Comparison of ENCODE assay signal across 27 mouse cellular contexts in genomic region chr6:37353616-37354015, GRCm38 (mm10). TPM values are rescaled to one million over a fixed set of nuclear protein-coding genes. Genes with fewer than 3 reads are reported as not detected.
DNase-seq lines count a peak whose midpoint lies in the region; ATAC-seq lines count a peak whose summit lies in the region.
"Had no signal": no experiment of that assay in that cellular context is flagged by ENCODE, and none has a peak within 500 bp of the region (broad histone marks: within the 10 kb centered on the region; RNA-seq: fewer than 3 reads in every experiment).

No protein-coding gene starts in this region.

- ATAC-seq in heart, embryonic 12.5 days (ENCODE audit: insufficient number of reproducible peaks, low FRiP score) = no peak
- no peak for ATAC-seq in lung, embryonic 15.5 days (ENCODE audit: borderline replicate concordance, extremely low read depth, low FRiP score, low TSS enrichment)
- ATAC-seq in kidney, embryonic 16.5 days (ENCODE audit: low FRiP score, low TSS enrichment) = peak; percentile 30; the same call in 1 of the 2 replicates
- ATAC-seq: inflammation-experienced regulatory T-cells, adult 6 months; Patski had no signal

- H3K27me3 ChIP-seq in heart, embryonic 12.5 days (replicated peaks) = no peaks in the 10 kb centered on the region
- H3K27me3 ChIP-seq in lung, embryonic 15.5 days = no peaks in the 10 kb centered on the region
- H3K27me3 ChIP-seq in kidney, embryonic 16.5 days (ENCODE audit: insufficient read depth, low read length) = no peaks in the 10 kb centered on the region
- H3K27me3 ChIP-seq: CH12.LX; midbrain, embryonic 15.5 days; neural tube, embryonic 13.5 days; Patski had no signal

- no peak for DNase-seq in heart, adult 9 months (ENCODE audit: low spot score in 2 of 2)
- no peak for DNase-seq in lung, postnatal 25 days (ENCODE audit: low spot score)
- DNase-seq in kidney, postnatal 25 days = peak; percentile 32 to 59
- DNase-seq in adipocyte (ENCODE audit: low spot score) = no peak
- DNase-seq: adrenal gland, postnatal 10 days; B cell, adult 2 months; cerebellum, adult 18-20 months; cerebellum, postnatal 14 days; gastrocnemius, postnatal 10 days; heart, postnatal 10 days; liver; lung, postnatal 4 days; retina, postnatal 1 day; right cerebral cortex, postnatal 25 days; thymus, postnatal 14 days had no signal

- no peaks in the 10 kb centered on the region for H3K9me3 ChIP-seq in heart, embryonic 12.5 days (replicated peaks)
- no peaks in the 10 kb centered on the region for H3K9me3 ChIP-seq in lung, embryonic 15.5 days
- H3K9me3 ChIP-seq in kidney, embryonic 16.5 days (ENCODE audit: low read length) = no peaks in the 10 kb centered on the region
- H3K9me3 ChIP-seq: forebrain, embryonic 10.5 days; limb, embryonic 10.5 days; midbrain, embryonic 15.5 days; neural tube, embryonic 13.5 days had no signal

- 73% methylated on average over 9 of the region's 9 CpGs for WGBS in heart, embryonic 12.5 days
- WGBS in lung, embryonic 15.5 days = 73% methylated on average over 9 of the region's 9 CpGs
- 73% methylated on average over 9 of the region's 9 CpGs for WGBS in kidney, embryonic 16.5 days

- no peak overlapping the region for H3K4me2 ChIP-seq in heart, embryonic 12.5 days
- H3K4me2 ChIP-seq in lung, embryonic 15.5 days = no peak overlapping the region
- peak overlapping the region; percentile 13 for H3K4me2 ChIP-seq in kidney, embryonic 16.5 days (replicated peaks; ENCODE audit: low read depth, low read length)
- H3K4me2 ChIP-seq: hindbrain, embryonic 14.5 days; midbrain, embryonic 15.5 days; neural tube, embryonic 13.5 days had no signal

- peak overlapping the region; percentile 82; the same call in 1 of the 2 replicates for H3K27ac ChIP-seq in heart, embryonic 12.5 days (ENCODE audit: poor library complexity, severe bottlenecking)
- peak overlapping the region; percentile 8; the same call in 1 of the 2 replicates for H3K27ac ChIP-seq in lung, embryonic 15.5 days
- H3K27ac ChIP-seq in kidney, embryonic 16.5 days (ENCODE audit: low read length) = peak overlapping the region; percentile 34; the same call in 1 of the 2 replicates
- H3K27ac ChIP-seq: forebrain, embryonic 10.5 days; hindbrain, embryonic 14.5 days; limb, embryonic 10.5 days; midbrain, embryonic 15.5 days; neural tube, embryonic 13.5 days had no signal

- peaks cover 33% of the 10 kb centered on the region for H3K4me1 ChIP-seq in heart, embryonic 12.5 days (replicated peaks)
- H3K4me1 ChIP-seq in lung, embryonic 15.5 days = peaks cover 23% of the 10 kb centered on the region
- H3K4me1 ChIP-seq in kidney, embryonic 16.5 days (ENCODE audit: insufficient read depth, low read length) = peaks cover 17% of the 10 kb centered on the region; the same call in 1 of the 2 replicates

- peak overlapping the region; percentile 18; the same call in 1 of the 2 replicates for H3K9ac ChIP-seq in heart, embryonic 12.5 days
- H3K9ac ChIP-seq in lung, embryonic 15.5 days = no peak overlapping the region
- H3K9ac ChIP-seq in kidney, embryonic 16.5 days (replicated peaks; ENCODE audit: low read length) = no peak overlapping the region
- H3K9ac ChIP-seq: hindbrain, embryonic 14.5 days; midbrain, embryonic 15.5 days; neural tube, embryonic 13.5 days had no signal

- H3K4me3 ChIP-seq in heart, embryonic 12.5 days = no peak overlapping the region
- H3K4me3 ChIP-seq in lung, embryonic 15.5 days = no peak overlapping the region
- no peak overlapping the region for H3K4me3 ChIP-seq in kidney, embryonic 16.5 days (ENCODE audit: low read length)
- H3K4me3 ChIP-seq: forebrain, embryonic 10.5 days; limb, embryonic 10.5 days; midbrain, embryonic 15.5 days; neural tube, embryonic 13.5 days had no signal

- H3K36me3 ChIP-seq in heart, embryonic 12.5 days = peaks cover 73% of the 10 kb centered on the region
- H3K36me3 ChIP-seq in lung, embryonic 15.5 days = peaks cover 38% of the 10 kb centered on the region
- H3K36me3 ChIP-seq in kidney, embryonic 16.5 days (ENCODE audit: insufficient read depth, low read length) = peaks cover 48% of the 10 kb centered on the region
- H3K36me3 ChIP-seq: G1E; midbrain, embryonic 15.5 days; neural tube, embryonic 13.5 days had no signal

RNA-seq across cellular contexts. Expression of gene Dgki, which starts 53.6 kb away (rescaled TPM):
- polyA plus RNA-seq in heart, embryonic 12.5 days (2016; fragmentation: Nextera tagmentation; extraction: Ambion mirVana) = 0.84 and 0.86 TPM in 2 replicates
- polyA plus RNA-seq in lung, embryonic 15.5 days (2015; fragmentation: Nextera tagmentation; extraction: Ambion mirVana) = 0.24 and 0.60 TPM in 2 replicates
- 0.55 and 0.74 TPM in 2 replicates for polyA plus RNA-seq in kidney, embryonic 16.5 days (2015; fragmentation: Nextera tagmentation; extraction: Ambion mirVana)
- polyA plus RNA-seq: G1E had no signal

Comparison
In these comparisons a context has a peak if more than half of its experiments do, and no peak if none do; other contexts are left out.
1. H3K27ac ChIP-seq: peak in every context shown above with its lines; median percentile 82 in heart, embryonic 12.5 days; 34 in kidney, embryonic 16.5 days; 8 in lung, embryonic 15.5 days.
2. DNase-seq: peak in kidney, postnatal 25 days (2 of 2); none in heart, adult 9 months (0 of 2), lung, postnatal 25 days (single experiment) and adipocyte (single experiment).